Mouse (Mus musculus): ENCODE data around the gene Aqr.
A peak's percentile ranks its signal among the peaks of the same experiment; 100 is the strongest.
"Not testable (repeated sequence)": the region's sequence is repeated elsewhere in the genome, so short reads cannot be mapped to it uniquely, and the experiment has no call there.

The Aqr gene

GRCm38 (mm10) chr2:114186924-114187323, at the start of gene Aqr:
Gene Aqr (minus strand): TSS chr2:114187024.
- not testable (repeated sequence) for DNase-seq

GRCm38 (mm10) chr2:114236566-114236965, 49.7 kb upstream of the Aqr start:
- no peak for DNase-seq

- no peak for DNase-seq
Measured at GRCm38 (mm10) chr2:114235584-114235983, 48.8 kb upstream of the Aqr start.

- DNase-seq, result no peak
Measured at GRCm38 (mm10) chr2:114231248-114231647, 44.4 kb upstream of the Aqr start.

GRCm38 (mm10) chr2:114228672-114229071, 41.8 kb upstream of the Aqr start:
- no peak for DNase-seq

- no peak for DNase-seq
Measured at GRCm38 (mm10) chr2:114205036-114205435, 18.2 kb upstream of the Aqr start.

GRCm38 (mm10) chr2:114201574-114201973, 14.8 kb upstream of the Aqr start:
- no peak for DNase-seq

- DNase-seq, result peak; percentile 76
Measured at GRCm38 (mm10) chr2:114200932-114201559, 14.2 kb upstream of the Aqr start, which contains the start of gene Zfp770. Gene Zfp770 (minus strand): TSS chr2:114201469.

- no peak for DNase-seq
Measured at GRCm38 (mm10) chr2:114196421-114196820, 9.6 kb upstream of the Aqr start.

- DNase-seq, result no peak
Measured at GRCm38 (mm10) chr2:114177802-114178733, 8.8 kb downstream of the Aqr start.

GRCm38 (mm10) chr2:114174651-114175484, 12.0 kb downstream of the Aqr start:
- peak; percentile 81 for DNase-seq

- no peak for DNase-seq
Measured at GRCm38 (mm10) chr2:114173248-114173647, 13.6 kb downstream of the Aqr start.

GRCm38 (mm10) chr2:114167837-114168236, 19.0 kb downstream of the Aqr start:
- no peak for DNase-seq

GRCm38 (mm10) chr2:114161978-114162377, 24.8 kb downstream of the Aqr start:
- no peak for DNase-seq

GRCm38 (mm10) chr2:114157345-114157744, 29.5 kb downstream of the Aqr start:
- no peak for DNase-seq

- DNase-seq, result no peak
Measured at GRCm38 (mm10) chr2:114156639-114157038, 30.2 kb downstream of the Aqr start.

GRCm38 (mm10) chr2:114153247-114153646, 33.6 kb downstream of the Aqr start:
- no peak for DNase-seq

- no peak for DNase-seq
Measured at GRCm38 (mm10) chr2:114146864-114147458, 39.9 kb downstream of the Aqr start.

- peak; percentile 54 for DNase-seq
Measured at GRCm38 (mm10) chr2:114145315-114145801, 41.5 kb downstream of the Aqr start.

GRCm38 (mm10) chr2:114144915-114145314, 41.9 kb downstream of the Aqr start:
- DNase-seq, result no peak

- DNase-seq, result no peak
Measured at GRCm38 (mm10) chr2:114143842-114144241, 43.0 kb downstream of the Aqr start.

GRCm38 (mm10) chr2:114136755-114137154, 50.1 kb downstream of the Aqr start:
- no peak for DNase-seq

Measured in lung, postnatal 14 days (tissue).